Mouse (Mus musculus) stomach, postnatal 0 days (tissue): ENCODE measurements around the gene Axl.

Experiments
- CTCF ChIP-seq: IDR thresholded peaks from 2 replicates; pipeline ENCODE4 v1.5.1; 2016; ENCODE audit warnings: antibody characterized with exemption, low read depth, mild to moderate bottlenecking, moderate library complexity
- EP300 ChIP-seq: optimal IDR thresholded peaks from 2 replicates; pipeline ENCODE3; 2016; ENCODE audit warnings: antibody characterized with exemption

GRCm38 (mm10) chr7:25729862-25730261, 58.6 kb downstream of the Axl start:
- TF ChIP-seq EP300 (no peak), CTCF (no peak)
